Mouse (Mus musculus) frontal cortex, postnatal 14 days (tissue): ENCODE data around the gene Vamp1.

Experiments used
- DNase-seq, 2 experiments: peaks; one replicate each; pipeline ENCODE4 v3.0.0; 2022; ENCODE audit warnings: low spot score in 2 of 2

Gene Vamp1

GRCm38 (mm10) chr6:125285890-125286289, 70.5 kb downstream of the Vamp1 start, which contains the start of gene Tuba3a:
Gene Tuba3a (minus strand): TSS chr6:125286042.
- DNase-seq = no peak

DNA sequence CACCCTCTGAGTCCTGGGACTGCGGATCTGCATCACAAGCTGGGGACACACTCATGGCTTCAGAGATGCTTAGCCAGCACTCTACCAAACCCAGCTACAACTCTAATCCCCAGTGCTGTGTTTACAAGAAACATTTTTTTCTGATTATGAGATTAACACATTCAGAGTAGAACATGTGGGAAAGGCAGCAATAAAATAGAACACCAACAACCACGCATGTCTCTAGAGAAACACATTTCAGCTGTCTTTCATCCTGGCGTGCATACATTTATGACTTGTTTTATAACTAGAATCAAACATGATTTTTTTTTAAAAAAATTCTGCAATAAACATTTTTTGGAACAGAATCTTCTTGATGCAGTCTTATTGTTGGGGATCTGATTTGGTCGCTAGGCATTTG, 71.6 kb downstream of the Vamp1 start:
- DNase-seq = no peak

DNA sequence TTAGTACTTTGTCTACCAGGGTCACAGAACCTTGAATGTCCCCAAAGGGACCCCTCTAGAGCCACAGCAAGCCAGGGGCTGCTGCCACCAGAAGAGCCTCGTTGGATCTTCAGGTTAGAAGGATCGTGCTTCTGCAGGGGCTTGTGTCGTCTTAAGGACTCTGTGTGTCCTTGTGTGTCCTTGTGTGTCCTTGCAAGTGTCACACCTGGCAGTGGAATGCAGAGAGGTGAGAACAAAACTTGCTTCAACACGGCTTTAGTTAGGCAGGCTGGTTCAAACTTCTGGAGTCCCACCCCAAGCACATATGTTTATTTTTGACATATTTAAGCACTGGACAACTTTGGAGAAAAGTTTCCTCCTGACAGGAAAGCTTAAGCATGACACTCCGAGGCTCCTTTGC, 73.4 kb downstream of the Vamp1 start:
- no peak for DNase-seq

DNA sequence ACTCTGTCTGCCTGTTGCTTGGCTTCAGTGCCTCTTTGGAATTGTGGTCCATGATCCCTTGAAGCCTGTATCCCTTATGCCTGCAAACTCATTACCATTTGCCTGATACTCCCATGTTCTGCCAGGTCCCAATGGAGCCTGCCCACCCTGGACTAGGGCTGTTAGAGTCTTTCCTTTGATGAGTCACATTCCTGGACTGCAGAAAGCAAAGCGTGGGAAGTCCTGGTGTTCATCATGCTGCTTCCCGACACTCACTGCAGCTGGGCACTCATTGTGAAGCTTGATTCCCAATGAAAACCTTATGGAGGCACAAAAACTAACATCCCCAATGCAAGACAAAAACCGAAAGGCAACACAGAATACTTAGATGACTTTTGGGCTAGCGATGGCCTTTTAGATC, 76.0 kb downstream of the Vamp1 start:
- no peak for DNase-seq

GRCm38 (mm10) chr6:125292256-125292655, 76.9 kb downstream of the Vamp1 start:
- no peak for DNase-seq

DNA sequence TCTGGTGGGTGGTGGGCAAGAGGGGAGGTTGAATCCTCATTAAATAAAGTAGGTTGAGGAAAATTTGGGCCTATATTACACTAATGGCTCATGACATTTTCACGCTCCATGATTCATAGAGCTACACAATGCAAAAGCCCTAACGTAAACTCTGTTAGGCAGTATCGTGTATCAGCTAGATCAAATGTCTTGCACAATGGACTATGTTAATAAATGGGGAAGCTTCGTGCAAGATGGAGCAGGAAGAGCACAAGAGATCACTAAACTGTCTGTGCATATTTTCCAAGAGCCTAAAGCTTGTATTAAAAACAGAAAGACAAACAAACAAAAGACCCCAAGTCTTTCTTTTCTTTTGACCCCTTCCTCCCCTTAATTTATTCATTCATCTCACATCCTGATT, 78.7 kb downstream of the Vamp1 start:
- DNase-seq = no peak
